Mouse (Mus musculus) lung, postnatal 4 days (tissue): ENCODE measurements around the gene Kdf1.
"Not testable (repeated sequence)": the region's sequence is repeated elsewhere in the genome, so short reads cannot be mapped to it uniquely, and the experiment has no call there.

Experiments used
- DNase-seq, 2 experiments: peaks; one replicate each; pipeline ENCODE4 v3.0.0; 2021

Kdf1 gene

GRCm38 (mm10) chr4:133496738-133497445 lies 21.9 kb upstream of the Kdf1 start:
- DNase-seq: no peak

- peak; percentile 34 to 38 for DNase-seq
These were observed 21.2 kb upstream of the Kdf1 start for GRCm38 (mm10) chr4:133497461-133498159.

GRCm38 (mm10) chr4:133498160-133498724 lies 20.5 kb upstream of the Kdf1 start, which contains the start of gene Trnp1:
Trnp1 (minus strand) TSS chr4:133498550.
- DNase-seq: peak; percentile 73 to 82

GRCm38 (mm10) chr4:133501514-133501913 lies 17.2 kb upstream of the Kdf1 start:
- DNase-seq: no peak

GRCm38 (mm10) chr4:133504300-133504699 lies 14.5 kb upstream of the Kdf1 start:
- DNase-seq: no peak

- no peak for DNase-seq
These were observed 13.8 kb upstream of the Kdf1 start for GRCm38 (mm10) chr4:133504755-133505485.

GRCm38 (mm10) chr4:133506573-133506972 lies 12.2 kb upstream of the Kdf1 start:
- no peak for DNase-seq

- no peak for DNase-seq
These were observed 9.8 kb upstream of the Kdf1 start for GRCm38 (mm10) chr4:133508990-133509389.

- no peak for DNase-seq
These were observed 7.7 kb upstream of the Kdf1 start for GRCm38 (mm10) chr4:133511050-133511449.

GRCm38 (mm10) chr4:133512511-133512910 lies 6.3 kb upstream of the Kdf1 start:
- DNase-seq: not testable (repeated sequence)

GRCm38 (mm10) chr4:133512972-133513371 lies 5.8 kb upstream of the Kdf1 start:
- DNase-seq: peak; percentile 67 to 81

GRCm38 (mm10) chr4:133519369-133519665 lies 554 bp downstream of the Kdf1 start:
- no peak for DNase-seq

GRCm38 (mm10) chr4:133521502-133521901 lies 2.7 kb downstream of the Kdf1 start:
- DNase-seq: no peak

GRCm38 (mm10) chr4:133527788-133528187 lies 9.0 kb downstream of the Kdf1 start:
- DNase-seq: no peak

- DNase-seq: no peak
These were observed 14.0 kb downstream of the Kdf1 start for GRCm38 (mm10) chr4:133532777-133533176.

- DNase-seq: no peak
These were observed 17.3 kb downstream of the Kdf1 start for GRCm38 (mm10) chr4:133536081-133536480.

GRCm38 (mm10) chr4:133536652-133537051 lies 17.9 kb downstream of the Kdf1 start:
- DNase-seq: no peak

GRCm38 (mm10) chr4:133545272-133546231 lies 26.8 kb downstream of the Kdf1 start, which contains the start of gene Nudc:
Nudc (minus strand) TSS chr4:133545996.
- DNase-seq: peak; percentile 96 to 97

GRCm38 (mm10) chr4:133552029-133552428 lies 33.3 kb downstream of the Kdf1 start:
- no peak for DNase-seq

- no peak for DNase-seq
These were observed 34.1 kb downstream of the Kdf1 start, which contains the start of gene Nr0b2 for GRCm38 (mm10) chr4:133552768-133553447. Nr0b2 (plus strand) TSS chr4:133553376.
